Mouse (Mus musculus) retina, postnatal 7 days (tissue): Measurements from ENCODE around the gene Cxcl3.

Source experiments
- DNase-seq: peaks from one replicate; pipeline ENCODE4 v3.0.0-alpha.2; 2012; ENCODE audit warnings: low read depth, low spot score

The Cxcl3 gene

GRCm38 (mm10) chr5:90785659-90786588, at the start of gene Cxcl3:
Gene Cxcl3 (plus strand): TSS chr5:90786103.
- no peak for DNase-seq

DNA sequence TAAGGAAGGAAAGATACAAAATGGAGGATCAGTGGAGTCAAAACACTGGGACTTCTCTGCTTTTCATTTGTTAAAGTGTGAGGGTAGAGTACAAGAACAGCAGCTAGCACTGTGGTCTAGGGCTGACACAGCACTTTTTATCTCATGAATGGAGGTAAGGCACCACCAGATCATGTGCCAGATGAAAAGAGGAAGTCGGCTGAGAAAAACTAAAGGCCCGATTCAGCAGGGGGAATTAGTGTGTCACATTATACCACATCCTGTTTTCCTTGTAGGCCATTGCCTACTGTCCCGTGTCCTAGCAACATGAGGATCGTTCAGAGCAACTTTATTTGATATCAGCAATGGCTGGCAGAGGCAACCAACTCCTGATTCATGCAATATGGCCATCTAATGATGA, 43.9 kb upstream of the Cxcl3 start:
- DNase-seq, result no peak

GRCm38 (mm10) chr5:90753934-90754333, 32.0 kb upstream of the Cxcl3 start:
- no peak for DNase-seq

DNA sequence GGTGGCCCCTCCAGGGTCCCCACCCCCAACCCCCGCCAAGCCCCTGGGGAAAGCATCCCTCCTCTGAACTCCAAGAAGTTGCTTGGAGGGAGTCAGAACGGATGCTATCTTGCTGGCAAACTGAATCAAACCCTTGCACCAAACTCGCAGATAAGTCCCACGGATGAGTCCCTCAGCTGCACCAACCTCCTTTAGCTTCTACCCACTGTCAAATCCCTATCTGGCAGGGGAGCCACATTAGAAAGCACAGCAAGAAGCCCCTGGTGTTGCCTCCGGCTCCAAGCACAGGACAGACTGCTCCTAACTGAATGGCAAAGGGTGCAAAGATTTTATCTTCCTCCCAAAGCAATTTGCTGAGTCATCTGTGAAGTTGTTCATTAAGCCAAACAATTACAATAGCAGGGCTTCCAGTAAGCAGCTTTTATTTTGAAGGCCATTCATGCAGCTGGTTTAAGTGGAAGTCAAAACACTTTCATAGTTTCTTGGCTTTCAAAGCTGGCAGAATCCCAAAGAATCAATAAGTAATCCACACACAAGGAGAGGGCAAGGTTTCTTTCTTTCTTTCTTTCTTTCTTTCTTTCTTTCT, 27.8 kb upstream of the Cxcl3 start:
- no peak for DNase-seq

DNA sequence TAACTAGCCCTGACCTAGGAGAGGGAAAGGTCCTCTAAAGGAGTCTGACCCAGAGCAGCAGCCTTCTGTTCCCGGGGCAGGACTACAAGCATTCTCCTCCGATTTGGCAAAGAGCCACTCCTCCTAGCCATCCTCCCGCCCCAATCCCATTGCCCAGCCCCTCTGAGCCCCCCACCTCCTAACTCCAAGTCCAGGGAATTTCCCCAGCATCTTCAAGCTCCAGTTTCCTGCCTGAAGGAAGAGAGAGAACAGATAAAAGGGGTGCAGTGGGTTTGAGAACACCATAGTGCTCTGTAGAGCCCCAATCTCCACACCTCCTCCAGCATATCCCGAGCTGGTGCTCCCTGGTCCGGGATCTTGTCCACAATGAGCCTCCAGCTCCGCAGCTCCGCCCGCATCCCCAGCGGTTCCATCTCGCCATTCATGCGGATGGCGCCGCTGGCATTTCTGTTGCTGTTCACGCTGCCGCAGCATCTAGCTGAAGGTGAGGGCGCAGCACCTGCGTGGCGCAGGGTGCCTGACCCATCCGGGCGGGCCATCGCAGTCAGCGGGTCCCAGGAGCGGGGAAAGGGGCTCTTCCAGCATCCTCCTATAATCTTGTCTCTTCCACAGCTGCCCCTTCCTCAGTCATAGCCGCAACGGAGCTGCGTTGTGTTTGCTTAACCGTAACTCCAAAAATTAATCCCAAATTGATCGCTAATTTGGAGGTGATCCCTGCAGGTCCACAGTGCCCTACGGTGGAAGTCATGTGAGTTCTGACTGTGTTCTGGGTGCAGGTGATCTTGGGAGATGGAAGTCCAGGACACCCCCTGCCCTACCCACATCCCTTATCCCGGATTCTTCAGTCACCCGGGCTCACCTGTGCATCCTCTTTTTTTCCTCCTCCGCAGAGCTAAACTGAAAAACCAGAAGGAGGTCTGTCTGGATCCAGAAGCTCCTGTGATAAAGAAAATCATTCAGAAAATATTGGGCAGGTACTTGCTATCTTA, 26.5 kb upstream of the Cxcl3 start, which contains the start of gene Cxcl5:
Cxcl5 (plus strand) TSS at position 284 of the 989 bp plus-strand sequence.
- DNase-seq, result no peak

GRCm38 (mm10) chr5:90760303-90760702, 25.6 kb upstream of the Cxcl3 start:
- no peak for DNase-seq

DNA sequence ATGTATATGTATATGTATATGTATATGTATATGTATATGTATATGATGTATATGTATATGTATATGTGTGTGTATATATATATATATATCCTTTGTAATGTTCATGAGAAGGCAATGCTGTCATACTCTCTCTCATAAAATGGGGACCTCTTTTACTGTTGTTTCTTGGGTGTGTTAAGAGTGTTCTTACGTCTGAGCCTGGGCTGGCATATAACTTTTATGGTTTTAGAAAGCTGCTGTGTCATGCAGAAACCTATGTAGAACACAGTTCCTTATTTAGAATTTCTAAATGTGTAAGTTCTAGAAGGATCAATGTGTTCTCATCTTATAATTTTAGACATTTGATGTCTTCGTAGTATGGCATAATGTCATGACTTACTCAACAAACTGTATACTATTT, 25.1 kb upstream of the Cxcl3 start:
- DNase-seq, result no peak

- no peak for DNase-seq
Measured at GRCm38 (mm10) chr5:90761834-90762233, 24.1 kb upstream of the Cxcl3 start.

DNA sequence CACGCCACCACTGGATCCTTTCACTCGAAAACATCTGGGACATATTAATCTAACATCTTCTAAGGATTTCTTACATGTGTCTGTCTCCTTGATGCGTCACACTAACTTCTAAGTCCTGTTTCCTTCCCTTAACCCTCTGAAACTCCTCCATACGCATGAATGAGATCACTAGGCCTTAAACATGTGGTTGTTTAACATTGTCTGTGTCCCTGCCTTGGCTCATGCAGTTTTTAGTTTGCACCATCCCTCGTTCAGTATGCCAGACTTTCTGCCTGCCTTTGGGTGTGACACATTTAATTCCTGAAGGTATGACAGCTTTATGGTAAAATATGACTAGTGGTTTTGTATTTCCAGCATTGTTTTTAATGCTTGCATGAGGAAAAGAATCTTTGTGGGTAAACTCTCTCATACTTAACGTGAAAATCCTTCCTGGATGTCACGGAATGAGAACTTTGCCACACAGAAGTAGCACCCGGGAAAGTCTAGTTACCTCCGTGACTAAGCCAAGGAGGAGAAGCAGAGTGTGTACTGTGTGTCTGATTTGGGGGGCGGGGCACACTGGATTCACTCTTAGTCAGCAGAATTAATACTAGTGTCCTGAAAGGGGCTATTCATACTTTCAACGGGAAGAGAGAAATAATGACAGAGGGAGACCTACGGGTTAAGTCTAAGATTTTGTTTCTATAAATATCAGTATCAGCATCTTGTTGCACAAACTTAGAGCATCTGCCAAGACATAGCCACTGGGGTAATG, 21.8 kb upstream of the Cxcl3 start:
- no peak for DNase-seq

- DNase-seq, result no peak
Measured at GRCm38 (mm10) chr5:90765821-90766606, 19.9 kb upstream of the Cxcl3 start.

GRCm38 (mm10) chr5:90768218-90768617, 17.7 kb upstream of the Cxcl3 start, which contains the start of gene Ppbp:
Gene Ppbp (plus strand): TSS chr5:90768518.
- DNase-seq, result no peak

GRCm38 (mm10) chr5:90771369-90771768, 14.5 kb upstream of the Cxcl3 start:
- DNase-seq, result no peak

- DNase-seq, result no peak
Measured at GRCm38 (mm10) chr5:90771880-90772653, 13.8 kb upstream of the Cxcl3 start, which contains the start of gene Pf4. Gene Pf4 (plus strand): TSS chr5:90772435.

DNA sequence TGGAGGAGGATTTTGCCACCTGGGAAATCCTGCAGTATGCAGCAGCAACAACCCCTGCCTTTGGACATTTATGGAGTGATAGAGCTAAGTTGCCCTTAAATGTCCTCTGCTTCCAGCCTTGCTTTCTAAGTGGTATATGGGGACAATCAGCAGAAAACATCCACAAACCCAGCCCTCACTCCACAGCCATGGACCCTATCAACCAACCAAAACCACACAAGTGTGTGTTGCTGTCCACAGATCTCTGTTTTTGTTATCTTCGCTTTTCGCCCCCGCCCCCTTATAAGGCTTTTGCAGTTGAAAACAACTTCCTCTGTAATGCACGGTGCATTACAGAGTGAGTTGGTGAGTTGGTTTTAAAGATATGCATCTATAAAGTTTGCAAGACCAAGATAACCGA, 10.3 kb upstream of the Cxcl3 start:
- DNase-seq, result no peak

DNA sequence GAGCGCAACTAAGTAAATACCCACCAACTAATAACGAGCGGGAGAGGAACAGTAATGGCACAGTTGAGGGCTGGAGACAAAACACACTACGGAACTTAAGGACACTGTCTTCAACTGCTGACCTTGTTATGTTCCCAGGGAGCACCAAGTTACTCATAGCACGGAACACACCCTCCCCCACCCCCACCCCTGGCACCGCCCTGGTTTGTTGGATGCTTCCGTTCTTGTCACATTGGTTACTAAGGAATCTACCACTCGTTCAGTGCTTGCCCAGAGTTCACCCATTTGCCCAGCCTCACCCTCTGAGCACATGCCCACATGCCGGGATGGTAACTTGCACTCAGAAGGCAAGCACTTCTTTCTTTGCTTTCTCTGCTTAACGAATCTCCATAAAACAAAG, 8.3 kb upstream of the Cxcl3 start:
- no peak for DNase-seq

- no peak for DNase-seq
Measured at GRCm38 (mm10) chr5:90778856-90779255, 7.0 kb upstream of the Cxcl3 start.

DNA sequence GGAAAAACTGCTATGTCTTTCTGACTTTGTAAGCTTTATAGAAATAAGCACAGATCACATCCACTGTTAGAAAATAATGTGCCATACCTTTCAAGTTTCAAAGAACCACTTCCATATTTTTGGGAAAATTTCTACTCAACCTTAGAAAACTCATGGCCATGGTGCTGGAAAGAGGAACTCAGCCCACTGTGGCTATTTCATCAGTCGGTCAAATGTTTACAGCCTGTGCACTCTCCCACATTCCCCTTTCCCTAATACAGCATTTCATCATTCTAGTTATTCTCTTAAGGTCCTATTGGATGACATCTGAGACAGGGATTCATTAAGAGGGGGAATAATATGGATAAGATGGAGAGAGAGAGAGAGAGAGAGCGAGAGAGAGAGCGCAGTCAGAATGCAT, 2.2 kb upstream of the Cxcl3 start:
- DNase-seq, result no peak

- DNase-seq, result no peak
Measured at GRCm38 (mm10) chr5:90788114-90788513, 2.2 kb downstream of the Cxcl3 start.
